Mouse (Mus musculus) ES-E14 (cell line): ENCODE measurements around the gene Iffo1. TPM values are rescaled to one million over a fixed set of nuclear protein-coding genes. Genes with fewer than 3 reads are reported as not detected.

ENCODE experiments used
- DNase-seq: peaks from one replicate; pipeline ENCODE4 v3.0.0-alpha.2; 2013; ENCODE audit warnings: low read depth, low spot score
- H3K27ac ChIP-seq: 2 replicates; pipeline ENCODE4 v1.5.1; 2012; ENCODE audit warnings: low read depth, mild to moderate bottlenecking, low read length, moderate library complexity, mixed read lengths; ENCODE audit not compliant: poor library complexity, insufficient read depth, severe bottlenecking
- H3K36me3 ChIP-seq: 2 replicates; pipeline ENCODE4 v1.6.1; 2012; ENCODE audit warnings: mild to moderate bottlenecking, low read length, moderate library complexity, mixed read lengths; ENCODE audit not compliant: control insufficient read depth, poor library complexity, insufficient read depth, severe bottlenecking
- H3K4me1 ChIP-seq, 2 experiments: fragments of 150-350 bp in 1 of 2; sonication (generic) in 1 of 2; 2 replicates each; pipeline ENCODE4 v1.6.1; 2012; ENCODE audit warnings: low read length in 2 of 2, mild to moderate bottlenecking in 1 of 2, mixed read lengths in 1 of 2; ENCODE audit not compliant: control insufficient read depth in 2 of 2, insufficient read depth in 2 of 2, poor library complexity in 1 of 2
- H3K4me3 ChIP-seq, 2 experiments: fragments of 150-350 bp in 1 of 2; sonication (generic) in 1 of 2; 2 replicates each; pipeline ENCODE4 v1.5.1; 2012; ENCODE audit warnings: low read length in 2 of 2, low read depth in 1 of 2, mild to moderate bottlenecking in 1 of 2, mixed read lengths in 1 of 2; ENCODE audit not compliant: insufficient read depth in 1 of 2, poor library complexity in 1 of 2, severe bottlenecking in 1 of 2
- H3K9ac ChIP-seq: 2 replicates; pipeline ENCODE4 v1.6.1; 2012; ENCODE audit warnings: low read depth, mild to moderate bottlenecking, low read length, mixed read lengths; ENCODE audit not compliant: poor library complexity, insufficient read depth, severe bottlenecking
- H3K9me3 ChIP-seq: fragments of 150-350 bp; sonication (generic); 2 replicates; pipeline ENCODE4 v1.6.1; 2012; ENCODE audit warnings: low read depth, mild to moderate bottlenecking, low read length; ENCODE audit not compliant: control insufficient read depth, insufficient read depth
- CHD2 ChIP-seq: IDR thresholded peaks from 2 replicates; pipeline ENCODE4 v1.6.1; 2014; ENCODE audit warnings: mild to moderate bottlenecking, low read depth, low read length, inconsistent platforms
- HCFC1 ChIP-seq: IDR thresholded peaks from 2 replicates; pipeline ENCODE4 v1.6.1; 2012; ENCODE audit warnings: low read length, inconsistent platforms, borderline replicate concordance; ENCODE audit not compliant: insufficient read depth
- MAFK ChIP-seq: IDR thresholded peaks from 2 replicates; pipeline ENCODE4 v1.6.1; 2014; ENCODE audit warnings: mild to moderate bottlenecking, low read depth, low read length, inconsistent platforms; ENCODE audit not compliant: insufficient read depth
- ZC3H11A ChIP-seq: IDR thresholded peaks from 2 replicates; pipeline ENCODE4 v1.6.1; 2012; ENCODE audit warnings: low read depth, mild to moderate bottlenecking, inconsistent platforms, low read length, borderline replicate concordance
- ZNF384 ChIP-seq: IDR thresholded peaks from 2 replicates; pipeline ENCODE4 v1.6.1; 2012; ENCODE audit warnings: low read depth, low read length, inconsistent platforms
- in situ Hi-C, 2 experiments: fragments of 600-800 bp; cut with MboI; formaldehyde crosslinking; loops; one replicate each; pipeline ENCODE4 v1.15.1; 2025; ENCODE audit warnings: low sequenced_read_pairs in 2 of 2, inconsistent platforms in 1 of 2; ENCODE audit not compliant: unreplicated experiment in 2 of 2
- total RNA-seq: library from RNA; depleted of rRNA; stranded (reverse); fragments of 300-350 nt; gene quantifications from 2 replicates; pipeline ENCODE4 v1.2.3, GENCODE M21; 2012

Iffo1 gene
- total RNA-seq, 1 experiment = 15.1 TPM

DNA sequence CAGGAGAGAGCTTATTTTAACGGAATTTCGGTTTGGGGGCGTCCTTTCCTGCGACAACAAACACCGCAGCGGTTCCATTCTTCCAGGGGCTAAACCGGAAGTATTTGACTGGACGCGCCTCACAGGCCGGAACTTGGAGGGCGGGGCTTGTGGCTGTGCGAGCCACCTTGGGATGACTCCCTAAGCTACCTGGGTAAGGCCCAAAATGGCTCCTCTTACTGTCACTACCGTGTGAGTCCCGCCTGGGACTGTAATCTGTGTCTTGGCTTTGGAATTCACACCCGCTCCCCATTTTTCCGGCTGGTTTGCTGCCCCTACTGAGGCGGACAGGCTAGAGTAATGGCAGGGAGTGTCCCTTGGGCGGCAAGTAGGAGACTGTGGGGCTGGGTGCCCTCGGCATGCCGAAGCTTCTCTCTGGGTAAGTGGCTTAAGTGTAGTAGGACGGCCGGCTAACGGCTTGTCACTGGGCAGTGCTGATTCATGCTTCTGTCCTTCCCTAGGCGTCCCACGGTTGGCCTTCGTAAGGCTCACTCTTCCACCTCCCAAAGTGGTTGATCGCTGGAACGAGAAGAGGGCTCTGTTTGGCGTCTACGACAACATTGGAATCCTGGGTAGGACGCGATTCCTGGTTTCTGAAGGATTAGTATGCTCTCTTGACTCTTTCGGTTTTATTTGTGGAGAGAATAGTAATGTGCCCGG, 47.1 kb downstream of the Iffo1 start:
- H3K9ac ChIP-seq = peak overlapping the region; percentile 100
- TF ChIP-seq HCFC1 (no peak), ZC3H11A (no peak)
- in situ Hi-C loops = no loop called here
- peak overlapping the region; percentile 97 to 99 for H3K4me3 ChIP-seq
- H3K36me3 ChIP-seq = peaks cover 20% of the 10 kb centered on the region
- no peaks in the 10 kb centered on the region for H3K9me3 ChIP-seq
- H3K27ac ChIP-seq = peak overlapping the region; percentile 100
- H3K4me1 ChIP-seq = peaks cover 4 to 5% of the 10 kb centered on the region in 2 experiments; a peak in 2 of 4 replicates
- DNase-seq = peak; percentile 92

DNA sequence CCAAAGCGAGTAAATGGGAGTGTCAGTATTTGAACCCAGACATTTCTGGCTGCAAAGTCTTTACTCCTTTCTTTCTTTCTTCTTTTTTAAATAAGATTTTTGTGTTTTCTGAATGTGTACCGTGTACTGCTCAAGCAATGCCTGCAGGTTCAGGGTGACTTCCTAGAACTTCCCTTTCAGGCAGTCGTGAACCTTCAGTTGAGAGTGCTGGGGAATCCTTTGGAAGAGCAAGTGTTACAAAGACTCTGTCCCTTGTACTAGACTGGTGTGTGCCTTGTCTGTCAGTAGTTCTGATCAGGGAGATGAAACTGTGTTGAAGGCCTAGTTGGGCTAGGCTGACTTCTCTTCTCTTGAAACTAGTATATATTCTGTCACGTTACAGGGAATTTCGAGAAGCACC, 47.8 kb downstream of the Iffo1 start:
- peak overlapping the region; percentile 97 to 99 for H3K4me3 ChIP-seq
- peaks cover 15% of the 10 kb centered on the region for H3K36me3 ChIP-seq
- peaks cover 6 to 7% of the 10 kb centered on the region in 2 experiments; a peak in 3 of 4 replicates for H3K4me1 ChIP-seq
- TF ChIP-seq HCFC1 (no peak), MAFK (no peak), ZNF384 (no peak), CHD2 (no peak), ZC3H11A (no peak)
- DNase-seq = no peak
- in situ Hi-C loops = no loop called here
- peak overlapping the region; percentile 100; the same call in 1 of the 2 replicates for H3K27ac ChIP-seq
- no peaks in the 10 kb centered on the region for H3K9me3 ChIP-seq
- H3K9ac ChIP-seq = peak overlapping the region; percentile 100

DNA sequence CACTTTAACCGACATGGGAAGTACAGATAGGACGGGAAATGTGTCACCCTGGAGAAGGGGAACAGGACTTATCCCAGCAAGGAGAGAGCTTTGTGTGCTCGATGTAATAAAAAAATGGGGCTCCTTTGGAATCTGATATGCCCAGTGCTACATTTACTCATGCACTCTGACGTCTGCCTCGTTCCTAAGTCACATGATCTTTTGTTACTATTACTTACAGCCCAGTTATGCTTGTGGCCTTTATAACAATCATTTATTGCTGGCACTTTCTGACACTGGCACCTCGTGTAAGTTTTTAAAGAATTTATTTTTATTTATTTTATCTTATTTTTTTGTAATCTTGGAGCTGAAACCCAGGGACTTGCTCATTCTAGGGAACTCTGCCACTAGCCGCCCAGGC, 48.3 kb downstream of the Iffo1 start:
- TF ChIP-seq MAFK (no peak), ZC3H11A (no peak), CHD2 (no peak), HCFC1 (no peak), ZNF384 (no peak)
- peaks cover 12% of the 10 kb centered on the region for H3K36me3 ChIP-seq
- no peak overlapping the region for H3K27ac ChIP-seq
- in situ Hi-C loops = no loop called here
- no peak overlapping the region for H3K9ac ChIP-seq
- no peak overlapping the region for H3K4me3 ChIP-seq
- H3K9me3 ChIP-seq = no peaks in the 10 kb centered on the region
- DNase-seq = no peak
- H3K4me1 ChIP-seq = peaks cover 6 to 10% of the 10 kb centered on the region in 2 experiments; a peak in 3 of 4 replicates

DNA sequence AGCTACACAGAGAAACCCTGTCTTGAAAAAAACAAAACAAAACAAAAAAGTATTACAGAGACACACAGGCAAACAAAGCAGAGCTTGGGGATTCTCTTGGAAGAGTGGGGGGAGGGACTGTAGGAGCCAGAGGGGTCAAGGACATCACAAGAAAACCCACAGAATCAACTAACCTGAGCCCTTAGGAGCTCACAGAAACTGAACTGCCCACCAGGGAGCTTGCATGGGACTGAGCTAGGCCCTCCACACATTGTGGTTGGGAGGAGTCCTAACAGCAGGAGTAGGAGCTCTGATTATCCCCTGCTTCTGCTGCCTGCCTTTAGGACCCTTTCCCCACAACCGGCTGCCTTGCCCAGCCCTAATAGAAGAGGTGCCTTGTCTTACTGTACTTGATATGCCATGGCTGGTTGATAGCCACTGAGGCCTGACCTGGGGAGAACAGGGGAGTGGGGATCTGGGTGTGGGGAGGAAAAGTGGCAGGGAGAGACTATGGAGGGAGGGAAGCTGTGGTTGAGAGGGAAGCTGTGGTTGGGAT, 50.6 kb downstream of the Iffo1 start:
- Histone ChIP-seq H3K27ac (peak overlapping the region; percentile 98), H3K9ac (peak overlapping the region; percentile 60), H3K36me3 (peaks cover 2% of the 10 kb centered on the region), H3K4me3 (no peak overlapping the region), H3K4me1 (peaks cover 6 to 12% of the 10 kb centered on the region in 2 experiments), H3K9me3 (no peaks in the 10 kb centered on the region)
- DNase-seq = no peak
- TF ChIP-seq HCFC1 = no peak
- TF ChIP-seq CHD2 = no peak
- TF ChIP-seq ZC3H11A = no peak
- TF ChIP-seq MAFK = no peak
- TF ChIP-seq ZNF384 = no peak
- in situ Hi-C loops = no loop called here
